Mouse (Mus musculus): ENCODE measurements around the gene Card9. TPM values are rescaled to one million over a fixed set of nuclear protein-coding genes. Genes with fewer than 3 reads are reported as not detected.

Gene Card9
- polyA plus RNA-seq, 1 experiment from 2014 or later: 0.67 TPM

DNA sequence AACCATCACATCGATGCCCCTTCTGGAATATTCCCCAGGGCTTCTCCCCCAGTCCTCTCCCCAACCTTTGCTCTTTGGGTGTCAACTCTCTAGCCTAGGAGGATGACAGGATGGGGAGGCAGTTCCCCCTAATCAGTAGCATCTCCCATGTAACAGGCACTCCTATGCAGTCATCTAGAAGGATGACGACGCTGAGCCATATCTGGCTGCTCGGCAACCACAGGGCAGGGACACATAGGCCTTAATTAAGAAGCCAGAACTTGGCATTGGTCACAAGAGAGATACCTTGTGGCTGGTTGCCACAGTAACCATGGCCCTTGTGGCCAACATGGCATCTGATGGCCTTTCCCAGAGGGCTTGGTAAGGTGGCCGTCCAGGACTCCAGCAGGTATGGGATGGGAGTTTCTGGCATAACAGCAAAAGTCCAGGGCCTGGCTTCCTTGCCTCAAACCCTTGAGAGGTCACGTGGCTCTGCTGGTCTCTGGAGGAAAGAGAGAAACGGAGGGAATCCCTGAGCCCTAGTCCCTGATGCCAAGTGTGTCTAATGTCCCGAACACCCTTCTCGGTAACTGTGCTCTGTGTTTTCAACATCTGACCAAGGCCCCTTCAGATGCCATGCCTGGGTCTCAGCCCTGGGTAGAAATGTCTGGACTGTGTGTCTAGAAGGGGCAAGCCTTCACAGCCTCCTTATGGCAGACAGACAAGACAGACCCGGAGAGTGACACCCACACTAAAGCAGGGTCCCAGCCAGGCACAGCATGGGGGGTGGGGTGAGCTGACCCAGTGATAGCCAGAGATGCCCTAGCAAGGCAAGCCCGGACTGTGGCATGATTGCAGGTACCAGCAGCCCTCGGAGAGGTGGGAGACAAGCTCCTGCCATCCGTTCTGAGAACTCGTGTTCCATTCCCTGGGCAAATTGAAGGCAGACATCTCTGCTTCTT, 40.2 kb downstream of the Card9 start:
- H3K4me3 ChIP-seq: no peak overlapping the region
- no peaks in the 10 kb centered on the region for H3K27me3 ChIP-seq
- peaks cover 45% of the 10 kb centered on the region for H3K4me1 ChIP-seq
- peak overlapping the region; percentile 10; the same call in 1 of the 2 replicates for H3K9ac ChIP-seq
- H3K27ac ChIP-seq: no peak overlapping the region
- H3K9me3 ChIP-seq: no peaks in the 10 kb centered on the region
- ATAC-seq (ENCODE audit: low FRiP score, low read depth): no peak
- peaks cover 56% of the 10 kb centered on the region for H3K36me3 ChIP-seq
- 87% methylated on average over 14 of the region's 14 CpGs for WGBS
- no peak overlapping the region for H3K4me2 ChIP-seq (replicated peaks)

DNA sequence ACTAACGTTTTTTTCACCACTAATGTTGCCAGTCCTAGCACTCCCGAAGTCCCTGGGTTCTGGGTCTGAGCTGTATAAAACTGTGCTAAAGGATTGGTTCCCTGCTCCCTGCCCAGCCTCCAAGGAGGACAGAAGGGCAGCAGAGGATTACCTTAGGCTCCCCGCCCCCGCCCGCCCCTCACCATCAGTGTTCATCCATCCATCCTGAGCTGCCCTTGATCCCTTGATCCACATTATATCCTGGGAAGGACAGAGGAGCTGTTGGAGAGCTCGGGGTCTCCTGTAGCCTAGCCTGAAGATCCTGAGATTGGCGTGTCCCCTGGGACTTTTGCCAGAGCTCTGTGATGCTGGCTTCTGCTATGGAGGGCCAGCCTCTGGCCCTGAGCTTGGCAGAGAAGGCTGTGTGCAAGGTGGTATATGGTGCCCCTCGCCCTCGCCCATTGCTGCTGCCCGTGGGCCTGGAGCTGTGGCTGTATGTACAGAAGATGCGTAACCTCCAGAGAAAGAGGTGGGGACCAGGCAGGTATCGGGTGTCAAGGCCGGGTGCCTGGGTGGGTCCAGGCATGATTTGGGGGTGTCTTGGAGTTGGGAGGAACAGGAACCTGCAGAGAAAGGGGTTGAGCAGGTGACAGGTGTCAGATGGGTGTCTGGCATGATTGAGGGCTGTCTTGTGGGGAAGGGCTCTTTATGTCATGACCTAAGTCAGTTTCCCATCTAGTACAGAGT, 41.0 kb downstream of the Card9 start:
- no peak for ATAC-seq (ENCODE audit: low FRiP score, low read depth)

DNA sequence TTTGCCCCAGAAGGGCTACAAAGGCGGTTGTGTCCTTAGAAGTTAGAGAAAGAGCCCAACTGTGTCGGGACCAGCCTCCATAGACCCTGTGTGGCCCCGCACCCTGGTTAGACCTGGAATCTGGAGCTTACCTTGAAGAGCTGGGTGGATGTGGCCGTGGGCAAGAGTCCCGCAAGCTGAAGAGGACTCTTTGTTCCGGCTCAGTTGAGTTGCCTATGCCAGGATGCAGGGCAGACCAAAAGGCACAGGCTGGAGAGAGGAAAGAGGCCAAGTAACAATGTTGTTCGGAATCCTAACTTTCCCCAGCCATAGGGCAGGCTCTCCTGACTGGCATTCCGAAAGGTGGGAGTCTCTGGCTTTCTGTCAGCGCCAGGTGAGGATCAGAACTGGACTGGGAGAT, 41.6 kb downstream of the Card9 start:
- H3K27ac ChIP-seq: 0 out of 2 replicates have a peak overlapping the region, but pooled peaks have one; percentile 22
- no peak overlapping the region for H3K4me2 ChIP-seq (replicated peaks)
- no peak overlapping the region for H3K9ac ChIP-seq
- no peaks in the 10 kb centered on the region for H3K9me3 ChIP-seq
- H3K36me3 ChIP-seq: peaks cover 42% of the 10 kb centered on the region
- ATAC-seq (ENCODE audit: low FRiP score, low read depth): no peak
- no peak overlapping the region for H3K4me3 ChIP-seq
- peaks cover 55% of the 10 kb centered on the region for H3K4me1 ChIP-seq
- H3K27me3 ChIP-seq: no peaks in the 10 kb centered on the region
- WGBS: 91% methylated on average over 9 of the region's 9 CpGs

More for the DNA sequence above, 41.0 kb downstream of the Card9 start:
- no peaks in the 10 kb centered on the region for H3K9me3 ChIP-seq
- no peak overlapping the region for H3K9ac ChIP-seq
- WGBS: 90% methylated on average over 13 of the region's 13 CpGs
- H3K27me3 ChIP-seq: no peaks in the 10 kb centered on the region
- H3K27ac ChIP-seq: no peak overlapping the region
- H3K4me1 ChIP-seq: peaks cover 49% of the 10 kb centered on the region
- H3K36me3 ChIP-seq: peaks cover 47% of the 10 kb centered on the region
- H3K4me2 ChIP-seq (replicated peaks): no peak overlapping the region
- H3K4me3 ChIP-seq: no peak overlapping the region

- no peak overlapping the region for H3K4me3 ChIP-seq
- peaks cover 32% of the 10 kb centered on the region for H3K36me3 ChIP-seq
- no peak overlapping the region for H3K27ac ChIP-seq
- H3K4me2 ChIP-seq (replicated peaks): peak overlapping the region; percentile 99; the same call in 1 of the 2 replicates
- 91% methylated on average over 3 of the region's 3 CpGs for WGBS
- no peaks in the 10 kb centered on the region for H3K9me3 ChIP-seq
- ATAC-seq (ENCODE audit: low FRiP score, low read depth): no peak
- no peaks in the 10 kb centered on the region for H3K27me3 ChIP-seq
- peaks cover 58% of the 10 kb centered on the region for H3K4me1 ChIP-seq
- peak overlapping the region; percentile 95; the same call in 1 of the 2 replicates for H3K9ac ChIP-seq
Measured at GRCm38 (mm10) chr2:26317991-26318672, 42.6 kb downstream of the Card9 start.

- peak overlapping the region; percentile 97; the same call in 1 of the 2 replicates for H3K27ac ChIP-seq
- peak overlapping the region; percentile 99 for H3K4me2 ChIP-seq (replicated peaks)
- peaks cover 61% of the 10 kb centered on the region for H3K4me1 ChIP-seq
- peak overlapping the region; percentile 95 for H3K9ac ChIP-seq
- ATAC-seq (ENCODE audit: low FRiP score, low read depth): no peak
- no peaks in the 10 kb centered on the region for H3K27me3 ChIP-seq
- WGBS: 72% methylated on average over 3 of the region's 3 CpGs
- H3K4me3 ChIP-seq: peak overlapping the region; percentile 92
- peaks cover 24% of the 10 kb centered on the region for H3K36me3 ChIP-seq
- no peaks in the 10 kb centered on the region for H3K9me3 ChIP-seq
Measured at GRCm38 (mm10) chr2:26317371-26317770, 43.3 kb downstream of the Card9 start.

GRCm38 (mm10) chr2:26316576-26317246, 44.0 kb downstream of the Card9 start:
- peak; percentile 63 for ATAC-seq (ENCODE audit: low FRiP score, low read depth)
- Histone ChIP-seq H3K4me1 (peaks cover 61% of the 10 kb centered on the region), H3K4me2 (replicated peaks) (peak overlapping the region; percentile 99), H3K36me3 (peaks cover 18% of the 10 kb centered on the region), H3K9ac (peak overlapping the region; percentile 95), H3K4me3 (peak overlapping the region; percentile 92), H3K27ac (peak overlapping the region; percentile 97), H3K27me3 (no peaks in the 10 kb centered on the region), H3K9me3 (no peaks in the 10 kb centered on the region)
- 45% methylated on average over 9 of the region's 9 CpGs for WGBS

GRCm38 (mm10) chr2:26315925-26316311, 44.8 kb downstream of the Card9 start:
- H3K27ac ChIP-seq: peak overlapping the region; percentile 97
- peaks cover 16% of the 10 kb centered on the region for H3K36me3 ChIP-seq
- H3K27me3 ChIP-seq: no peaks in the 10 kb centered on the region
- 1% methylated on average over 11 of the region's 11 CpGs for WGBS
- no peaks in the 10 kb centered on the region for H3K9me3 ChIP-seq
- H3K4me2 ChIP-seq (replicated peaks): peak overlapping the region; percentile 99
- peaks cover 61% of the 10 kb centered on the region for H3K4me1 ChIP-seq
- H3K4me3 ChIP-seq: peak overlapping the region; percentile 92
- H3K9ac ChIP-seq: peak overlapping the region; percentile 95
- 0 out of 2 replicates have a peak, but pooled peaks have one; percentile 2 for ATAC-seq (ENCODE audit: low FRiP score, low read depth)

GRCm38 (mm10) chr2:26315072-26315924, 45.4 kb downstream of the Card9 start, which contains the start of gene Gpsm1:
Gene Gpsm1 (plus strand): TSS chr2:26315515.
- Histone ChIP-seq H3K9ac (peak within 1 kb of the TSS; percentile 95), H3K9me3 (no peaks in the 10 kb centered on the region), H3K27ac (peak within 1 kb of the TSS; percentile 97), H3K4me1 (peaks cover 65% of the 10 kb centered on the region), H3K27me3 (no peaks in the 10 kb centered on the region), H3K4me2 (replicated peaks) (peak within 1 kb of the TSS; percentile 99), H3K36me3 (peaks cover 16% of the 10 kb centered on the region), H3K4me3 (peak within 1 kb of the TSS; percentile 92)
- peak; percentile 80 for ATAC-seq (ENCODE audit: low FRiP score, low read depth)
- WGBS: under 1% methylated on average over 60 of the region's 66 CpGs

DNA sequence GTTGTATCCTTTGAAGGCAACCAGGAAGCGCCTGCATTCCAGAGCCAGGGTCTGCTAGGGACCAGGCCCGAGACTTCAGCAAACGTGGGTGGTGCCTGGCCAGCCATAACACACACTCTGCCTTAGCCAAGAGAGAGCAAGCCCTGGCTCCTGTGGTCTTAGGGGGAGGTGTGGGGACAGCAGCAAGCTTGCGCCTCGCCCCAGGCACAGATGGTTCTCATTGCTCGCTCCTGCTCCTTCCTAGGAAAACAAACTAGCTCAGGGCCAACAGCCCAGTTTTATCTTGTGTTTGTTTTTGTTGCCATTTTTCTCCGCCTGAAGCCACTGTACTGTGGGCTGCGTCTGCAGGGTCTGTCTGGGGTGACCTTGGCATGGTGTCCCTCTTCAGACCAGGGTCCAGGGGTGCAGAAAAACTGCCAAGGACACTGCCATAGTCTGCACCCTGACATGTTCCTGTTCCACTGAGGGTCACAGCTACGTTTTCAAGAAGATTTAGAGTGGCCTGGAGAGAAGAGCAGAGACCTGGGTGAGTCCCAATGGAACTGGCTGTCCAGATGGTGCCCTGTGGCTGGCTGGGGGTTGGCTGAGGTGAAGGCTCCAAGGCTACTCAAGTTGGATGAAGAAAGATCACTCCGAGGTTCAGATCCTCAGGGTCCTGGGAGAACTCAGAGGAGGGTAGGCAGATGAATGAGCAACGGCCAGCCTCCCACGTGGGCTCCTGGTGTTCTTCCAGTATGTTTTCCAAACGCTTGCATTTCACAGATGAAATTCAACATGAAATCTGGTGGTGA, 46.2 kb downstream of the Card9 start:
- Histone ChIP-seq H3K27me3 (no peaks in the 10 kb centered on the region), H3K36me3 (peaks cover 9% of the 10 kb centered on the region), H3K27ac (peak overlapping the region; percentile 97), H3K9ac (peak overlapping the region; percentile 48), H3K9me3 (no peaks in the 10 kb centered on the region), H3K4me1 (peaks cover 65% of the 10 kb centered on the region), H3K4me3 (peak overlapping the region; percentile 92), H3K4me2 (replicated peaks) (peak overlapping the region; percentile 99)
- WGBS: 20% methylated on average over 13 of the region's 13 CpGs
- peak; percentile 14; the same call in 1 of the 2 replicates for ATAC-seq (ENCODE audit: low FRiP score, low read depth)

- H3K27me3 ChIP-seq: no peaks in the 10 kb centered on the region
- H3K4me2 ChIP-seq (replicated peaks): no peak overlapping the region
- ATAC-seq (ENCODE audit: low FRiP score, low read depth): no peak
- peaks cover 7% of the 10 kb centered on the region for H3K36me3 ChIP-seq
- H3K27ac ChIP-seq: 0 out of 2 replicates have a peak overlapping the region, but pooled peaks have one; percentile 3
- WGBS: 100% methylated on average over 1 of the region's 1 CpGs
- no peak overlapping the region for H3K9ac ChIP-seq
- H3K9me3 ChIP-seq: no peaks in the 10 kb centered on the region
- H3K4me3 ChIP-seq: no peak overlapping the region
- peaks cover 65% of the 10 kb centered on the region for H3K4me1 ChIP-seq
Measured at GRCm38 (mm10) chr2:26313394-26313793, 47.3 kb downstream of the Card9 start.
